In the genomic region with DNA sequence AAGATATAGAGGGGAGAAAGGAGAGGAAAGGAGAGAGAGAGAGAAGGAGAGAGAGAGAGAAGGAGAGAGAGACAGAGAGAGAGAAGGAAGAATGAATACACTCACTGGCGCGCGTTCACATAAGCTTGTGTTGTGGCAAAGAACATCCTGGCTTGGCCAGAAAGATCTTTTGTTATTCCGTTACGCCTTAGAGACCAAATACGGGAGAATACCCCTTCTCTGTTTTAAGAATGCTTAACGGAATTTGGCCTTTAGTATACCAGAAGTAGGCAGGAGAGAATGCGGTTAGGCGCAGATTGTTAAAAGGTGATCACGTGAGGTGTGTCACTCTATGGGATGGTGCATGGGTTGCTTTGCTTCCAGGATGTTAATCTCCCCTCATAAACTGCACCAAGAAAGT, we compare ENCODE assay signal across 8 mouse cellular contexts. TPM values are rescaled to one million over a fixed set of nuclear protein-coding genes. Genes with fewer than 3 reads are reported as not detected.
DNase-seq lines count a peak whose midpoint lies in the region; ATAC-seq and TF ChIP-seq lines count a peak whose summit lies in the region.

No protein-coding gene starts in this region.

- no peak for TF ChIP-seq CTCF in gastrocnemius, adult 2 months (IDR thresholded peaks at IDR 0.05)
- no peak for TF ChIP-seq CTCF in C2C12 (IDR thresholded peaks at IDR 0.05; ENCODE audit: control insufficient read depth, insufficient read depth, insufficient read length)
- TF ChIP-seq CTCF in embryonic fibroblast, embryonic 13.5 days (IDR thresholded peaks at IDR 0.05; ENCODE audit: borderline replicate concordance, insufficient read depth, low read length) = no peak

- peaks cover 55% of the 10 kb centered on the region for H3K79me2 ChIP-seq in C2C12 (ENCODE audit: control insufficient read depth, insufficient read depth)

- peak overlapping the region; percentile 89 for H3ac ChIP-seq in C2C12 (ENCODE audit: control insufficient read depth, insufficient read length, low read depth)

- no peaks in the 10 kb centered on the region for H3K9me3 ChIP-seq in liver, embryonic 12.5 days (replicated peaks)

- H3K27ac ChIP-seq in gastrocnemius, adult 2 months = peak overlapping the region; percentile 94
- peak overlapping the region; percentile 54 for H3K27ac ChIP-seq in embryonic fibroblast, embryonic 13.5 days (ENCODE audit: insufficient read depth, low read length)
- peak overlapping the region; percentile 87 for H3K27ac ChIP-seq in liver, embryonic 12.5 days

- no peaks in the 10 kb centered on the region for H3K4me1 ChIP-seq in embryonic fibroblast, embryonic 13.5 days (ENCODE audit: control insufficient read depth, insufficient read depth, low read length)
- H3K4me1 ChIP-seq in liver, embryonic 12.5 days = peaks cover 43% of the 10 kb centered on the region

- H3K4me2 ChIP-seq in liver, embryonic 12.5 days = peak overlapping the region; percentile 99

- no peak for ATAC-seq in liver, embryonic 12.5 days
- ATAC-seq in monocyte, adult 5-6 weeks (replicated peaks; ENCODE audit: insufficient number of reproducible peaks, low FRiP score, low TSS enrichment, poor library complexity, severe bottlenecking) = no peak

- H3K9ac ChIP-seq in liver, embryonic 12.5 days = peak overlapping the region; percentile 95

- intact Hi-C loops in gastrocnemius, adult 2 months (cut with DNase I) = no loop called here
- intact Hi-C loops in gastrocnemius, postnatal 14 days (cut with DNase I; ENCODE audit: low total_unique reads) = no loop called here

- peaks cover 38% of the 10 kb centered on the region for H3K79me3 ChIP-seq in C2C12 (ENCODE audit: low read depth)

- 27% methylated on average over 10 of the region's 10 CpGs for WGBS in liver, embryonic 12.5 days (ENCODE audit: insufficient replicate concordance)

- TF ChIP-seq POLR2A in embryonic fibroblast, embryonic 13.5 days (IDR thresholded peaks at IDR 0.05; ENCODE audit: low read depth, low read length) = 0 out of 2 replicates have a peak, but pooled peaks have one; percentile 14

- DNase-seq in gastrocnemius, adult 2 months = no peak
- no peak for DNase-seq in gastrocnemius, postnatal 14 days
- no peak for DNase-seq in layer of hippocampus, adult 9-11 months
- DNase-seq in frontal cortex, postnatal 14 days (ENCODE audit: low spot score in 2 of 2) = no peak

- peaks cover 43% of the 10 kb centered on the region for H3K36me3 ChIP-seq in C2C12 (ENCODE audit: control insufficient read depth, insufficient read depth)
- H3K36me3 ChIP-seq in liver, embryonic 12.5 days = peaks cover 48% of the 10 kb centered on the region

- peak overlapping the region; percentile 90 for H3K4me3 ChIP-seq in gastrocnemius, adult 2 months
- H3K4me3 ChIP-seq in C2C12 (ENCODE audit: insufficient read depth, poor library complexity, severe bottlenecking) = peak overlapping the region; percentile 89
- H3K4me3 ChIP-seq in embryonic fibroblast, embryonic 13.5 days (ENCODE audit: insufficient read depth, low read length) = peak overlapping the region; percentile 100
- peak overlapping the region; percentile 91 for H3K4me3 ChIP-seq in liver, embryonic 12.5 days

- no peaks in the 10 kb centered on the region for H3K27me3 ChIP-seq in C2C12 (ENCODE audit: control insufficient read depth, insufficient read depth, insufficient read length)
- H3K27me3 ChIP-seq in liver, embryonic 12.5 days (replicated peaks) = no peaks in the 10 kb centered on the region

TF ChIP-seq in C2C12, 6 proteins besides CTCF, POLR2A, EP300 and RAD21:
- TF ChIP-seq MAX (IDR thresholded peaks at IDR 0.05) = no peak
- TF ChIP-seq USF1 (IDR thresholded peaks at IDR 0.05; ENCODE audit: low read depth) = peak; percentile 95

RNA-seq across cellular contexts. Expression of gene Zswim8, which starts 0.9 kb away (rescaled TPM):
- total RNA-seq in gastrocnemius, adult 2 months (2021) = 10 to 100 TPM; 35.0 to 37.0 TPM
- total RNA-seq in gastrocnemius, postnatal 14 days (2021) = 10 to 100 TPM; 31.7 to 38.8 TPM
- 74.0 TPM for polyA plus RNA-seq in C2C12 (2012; fragmentation: generic; extraction: Trizol)
- polyA plus RNA-seq in embryonic fibroblast, embryonic 13.5 days (2011; ENCODE audit: insufficient read length, low read depth, missing spikeins) = 125 and 130 TPM in 2 replicates
- polyA plus RNA-seq in liver, embryonic 12.5 days (2016; fragmentation: Nextera tagmentation; extraction: Ambion mirVana) = 10.7 and 11.1 TPM in 2 replicates
- total RNA-seq in monocyte, adult 5-6 weeks (2017) = 36.0 to 67.6 TPM (median 60.8 TPM) in 3 replicates

RNA-seq across cellular contexts. Expression of gene Chchd1, which starts 5.4 kb away (rescaled TPM):
- total RNA-seq in gastrocnemius, adult 2 months (2021) = 100 to 1,000 TPM; 120 to 152 TPM
- 100 to 1,000 TPM in 1 of 2 experiments, 10 to 100 TPM in 1; 98.5 to 106 TPM for total RNA-seq in gastrocnemius, postnatal 14 days (2021)
- 177 TPM for polyA plus RNA-seq in C2C12 (2012; fragmentation: generic; extraction: Trizol)
- 99.8 and 109 TPM in 2 replicates for polyA plus RNA-seq in embryonic fibroblast, embryonic 13.5 days (2011; ENCODE audit: insufficient read length, low read depth, missing spikeins)
- polyA plus RNA-seq in liver, embryonic 12.5 days (2016; fragmentation: Nextera tagmentation; extraction: Ambion mirVana) = 178 and 187 TPM in 2 replicates
- total RNA-seq in monocyte, adult 5-6 weeks (2017) = 61.2 to 77.6 TPM (median 74.5 TPM) in 3 replicates

RNA-seq across cellular contexts. Expression of gene Fut11, which starts 13.5 kb away (rescaled TPM):
- total RNA-seq in gastrocnemius, adult 2 months (2021) = 1 to 10 TPM; 1.9 to 3.3 TPM
- 1 to 10 TPM; 6.6 to 7.0 TPM for total RNA-seq in gastrocnemius, postnatal 14 days (2021)
- 6.3 TPM for polyA plus RNA-seq in C2C12 (2012; fragmentation: generic; extraction: Trizol)
- polyA plus RNA-seq in embryonic fibroblast, embryonic 13.5 days (2011; ENCODE audit: insufficient read length, low read depth, missing spikeins) = 14.5 and 24.4 TPM in 2 replicates
- polyA plus RNA-seq in liver, embryonic 12.5 days (2016; fragmentation: Nextera tagmentation; extraction: Ambion mirVana) = 10.2 and 11.5 TPM in 2 replicates
- 5.0 to 9.7 TPM (median 8.2 TPM) in 3 replicates for total RNA-seq in monocyte, adult 5-6 weeks (2017)

RNA-seq across cellular contexts. Expression of gene Ndst2, which starts 26.1 kb away (rescaled TPM):
- total RNA-seq in gastrocnemius, adult 2 months (2021) = 1 to 10 TPM; 6.2 to 7.1 TPM
- total RNA-seq in gastrocnemius, postnatal 14 days (2021) = 1 to 10 TPM; 7.8 to 8.7 TPM
- 13.5 TPM for polyA plus RNA-seq in C2C12 (2012; fragmentation: generic; extraction: Trizol)
- 27.3 and 32.0 TPM in 2 replicates for polyA plus RNA-seq in embryonic fibroblast, embryonic 13.5 days (2011; ENCODE audit: insufficient read length, low read depth, missing spikeins)
- 22.4 and 24.9 TPM in 2 replicates for polyA plus RNA-seq in liver, embryonic 12.5 days (2016; fragmentation: Nextera tagmentation; extraction: Ambion mirVana)
- 15.6 to 17.6 TPM (median 16.8 TPM) in 3 replicates for total RNA-seq in monocyte, adult 5-6 weeks (2017)

RNA-seq across cellular contexts. Expression of gene Sec24c, which starts 34.1 kb away (rescaled TPM):
- total RNA-seq in gastrocnemius, adult 2 months (2021) = 10 to 100 TPM; 73.8 to 76.3 TPM
- 10 to 100 TPM; 56.7 to 60.1 TPM for total RNA-seq in gastrocnemius, postnatal 14 days (2021)
- polyA plus RNA-seq in C2C12 (2012; fragmentation: generic; extraction: Trizol) = 63.4 TPM
- polyA plus RNA-seq in embryonic fibroblast, embryonic 13.5 days (2011; ENCODE audit: insufficient read length, low read depth, missing spikeins) = 85.1 and 91.8 TPM in 2 replicates
- 51.9 and 54.6 TPM in 2 replicates for polyA plus RNA-seq in liver, embryonic 12.5 days (2016; fragmentation: Nextera tagmentation; extraction: Ambion mirVana)
- 156 to 200 TPM (median 191 TPM) in 3 replicates for total RNA-seq in monocyte, adult 5-6 weeks (2017)
